Mouse (Mus musculus) embryonic facial prominence, embryonic 10.5 days (tissue): ENCODE results near the gene Ppdpf. TPM values are rescaled to one million over a fixed set of nuclear protein-coding genes. Genes with fewer than 3 reads are reported as not detected.

Experiments
- DNase-seq: peaks from one replicate; pipeline ENCODE4 v3.0.0-alpha.2; 2017; ENCODE audit warnings: low spot score
- H3K27ac ChIP-seq: fragments of 300-500 bp; sonication (generic); replicated peaks from 2 replicates; pipeline ENCODE4 v1.5.1; 2016; ENCODE audit warnings: mild to moderate bottlenecking
- H3K27me3 ChIP-seq: fragments of 300-500 bp; sonication (generic); replicated peaks from 2 replicates; pipeline ENCODE4 v1.6.1; 2016; ENCODE audit warnings: low read depth, mild to moderate bottlenecking; ENCODE audit not compliant: poor library complexity, severe bottlenecking
- H3K36me3 ChIP-seq: fragments of 300-500 bp; sonication (generic); replicated peaks from 2 replicates; pipeline ENCODE4 v1.6.1; 2016; ENCODE audit warnings: mild to moderate bottlenecking, moderate library complexity
- H3K4me1 ChIP-seq: fragments of 300-500 bp; sonication (generic); 2 replicates; pipeline ENCODE4 v1.6.1; 2016
- H3K4me3 ChIP-seq: fragments of 300-500 bp; sonication (generic); 2 replicates; pipeline ENCODE4 v1.5.1; 2016; ENCODE audit warnings: mild to moderate bottlenecking, moderate library complexity
- H3K9me3 ChIP-seq: fragments of 300-500 bp; sonication (generic); 2 replicates; pipeline ENCODE4 v1.6.1; 2016; ENCODE audit warnings: mild to moderate bottlenecking
- WGBS: fragments of 180-500 bp; shearing (Covaris S2); methylation state at CpG from one replicate; pipeline ENCODE4 v1.1.7; 2016; 5-methylcytosine and 5-hydroxymethylcytosine counted together
- polyA plus RNA-seq: library from polyadenylated mRNA; unstranded; fragments of >200 nt; fragmentation: Nextera tagmentation; extraction: Ambion mirVana; gene quantifications from 2 replicates; pipeline ENCODE4 v1.2.1, GENCODE M21; 2016

Ppdpf gene
- polyA plus RNA-seq, 1 experiment from 2014 or later = 375 TPM

DNA sequence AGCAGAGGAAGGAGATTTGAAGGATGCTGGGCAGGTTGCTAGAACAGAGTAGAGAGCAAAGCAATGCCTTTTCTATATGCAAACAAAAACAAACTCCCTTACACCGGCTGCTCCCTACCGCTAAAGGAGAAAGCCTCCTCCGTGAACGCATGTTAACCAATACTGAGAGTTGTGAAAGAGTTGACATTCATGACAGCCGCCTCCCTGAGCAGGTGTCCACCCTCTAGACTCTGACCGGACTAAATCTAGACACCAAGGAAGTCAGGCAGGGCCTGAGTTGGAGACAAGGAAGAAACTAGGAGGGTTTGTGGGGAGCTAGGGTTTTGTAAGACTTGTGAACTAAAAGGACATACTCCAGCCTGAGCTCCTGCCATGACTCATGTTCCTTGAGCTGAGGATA lies 15.8 kb downstream of the Ppdpf start:
- WGBS = 81% methylated on average over 6 of the region's 6 CpGs
- H3K9me3 ChIP-seq = no peaks in the 10 kb centered on the region
- DNase-seq = no peak
- H3K27ac ChIP-seq = no peak overlapping the region
- H3K27me3 ChIP-seq = 0 out of 2 replicates have a peak, but pooled peaks cover 8% of the 10 kb centered on the region
- no peak overlapping the region for H3K4me3 ChIP-seq
- H3K4me1 ChIP-seq = no peaks in the 10 kb centered on the region
- H3K36me3 ChIP-seq = no peaks in the 10 kb centered on the region

DNA sequence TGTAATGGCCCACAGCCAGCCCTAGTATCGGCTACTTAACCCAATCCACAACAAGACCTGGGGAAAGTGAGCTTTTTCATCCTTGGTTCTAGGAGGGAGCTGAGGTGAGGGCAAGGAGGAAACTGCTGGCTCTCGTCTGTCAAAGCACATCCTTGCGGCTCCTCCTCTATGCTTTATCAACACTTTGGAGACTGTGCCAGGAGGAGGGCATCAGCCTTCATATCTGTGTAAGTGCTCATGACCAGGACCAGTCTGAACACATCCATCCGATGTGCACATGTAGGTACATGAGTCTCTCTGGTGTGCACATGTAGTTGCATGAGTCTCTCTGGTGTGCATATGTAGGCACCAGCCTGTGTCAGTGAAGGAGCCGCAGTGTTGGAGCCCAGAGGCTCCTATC lies 18.6 kb downstream of the Ppdpf start:
- no peaks in the 10 kb centered on the region for H3K36me3 ChIP-seq
- 87% methylated on average over 5 of the region's 5 CpGs for WGBS
- no peaks in the 10 kb centered on the region for H3K9me3 ChIP-seq
- H3K27me3 ChIP-seq = peaks cover 28% of the 10 kb centered on the region
- no peak overlapping the region for H3K4me3 ChIP-seq
- no peak for DNase-seq
- no peak overlapping the region for H3K27ac ChIP-seq
- no peaks in the 10 kb centered on the region for H3K4me1 ChIP-seq

GRCm38 (mm10) chr2:181206118-181206517 lies 19.1 kb downstream of the Ppdpf start:
- peaks cover 33% of the 10 kb centered on the region for H3K27me3 ChIP-seq
- no peaks in the 10 kb centered on the region for H3K9me3 ChIP-seq
- H3K4me1 ChIP-seq = no peaks in the 10 kb centered on the region
- no peak overlapping the region for H3K4me3 ChIP-seq
- no peaks in the 10 kb centered on the region for H3K36me3 ChIP-seq
- no peak overlapping the region for H3K27ac ChIP-seq
- DNase-seq = no peak
- WGBS = 83% methylated on average over 9 of the region's 9 CpGs

- DNase-seq = peak; percentile 32
- Histone ChIP-seq H3K4me3 (peak overlapping the region; percentile 55), H3K4me1 (peaks cover 16% of the 10 kb centered on the region), H3K27ac (no peak overlapping the region; the same call in 1 of the 2 replicates), H3K9me3 (no peaks in the 10 kb centered on the region), H3K36me3 (no peaks in the 10 kb centered on the region), H3K27me3 (peaks cover 70% of the 10 kb centered on the region)
- 2% methylated on average over 34 of the region's 34 CpGs for WGBS
These were observed 25.5 kb downstream of the Ppdpf start for GRCm38 (mm10) chr2:181212389-181213020.

- H3K27me3 ChIP-seq = peaks cover 70% of the 10 kb centered on the region
These were observed 26.0 kb downstream of the Ppdpf start, which contains the start of gene Srms for GRCm38 (mm10) chr2:181213021-181213445. Gene Srms, minus strand, starts transcription at chr2:181213185.

GRCm38 (mm10) chr2:181216037-181216436 lies 29.0 kb downstream of the Ppdpf start:
- Histone ChIP-seq H3K4me1 (peaks cover 36% of the 10 kb centered on the region), H3K27ac (no peak overlapping the region), H3K36me3 (no peaks in the 10 kb centered on the region), H3K4me3 (no peak overlapping the region), H3K9me3 (no peaks in the 10 kb centered on the region), H3K27me3 (peaks cover 50% of the 10 kb centered on the region)
- no peak for DNase-seq
- 91% methylated on average over 6 of the region's 6 CpGs for WGBS

More at GRCm38 (mm10) chr2:181213021-181213445, 26.0 kb downstream of the Ppdpf start, which contains the start of gene Srms:
- Histone ChIP-seq H3K36me3 (no peaks in the 10 kb centered on the region), H3K4me1 (peaks cover 16% of the 10 kb centered on the region), H3K9me3 (no peaks in the 10 kb centered on the region), H3K27ac (no peak within 1 kb of the TSS; the same call in 1 of the 2 replicates), H3K4me3 (peak within 1 kb of the TSS; percentile 55)
- peak; percentile 63 for DNase-seq
- WGBS = 1% methylated on average over 17 of the region's 17 CpGs

DNA sequence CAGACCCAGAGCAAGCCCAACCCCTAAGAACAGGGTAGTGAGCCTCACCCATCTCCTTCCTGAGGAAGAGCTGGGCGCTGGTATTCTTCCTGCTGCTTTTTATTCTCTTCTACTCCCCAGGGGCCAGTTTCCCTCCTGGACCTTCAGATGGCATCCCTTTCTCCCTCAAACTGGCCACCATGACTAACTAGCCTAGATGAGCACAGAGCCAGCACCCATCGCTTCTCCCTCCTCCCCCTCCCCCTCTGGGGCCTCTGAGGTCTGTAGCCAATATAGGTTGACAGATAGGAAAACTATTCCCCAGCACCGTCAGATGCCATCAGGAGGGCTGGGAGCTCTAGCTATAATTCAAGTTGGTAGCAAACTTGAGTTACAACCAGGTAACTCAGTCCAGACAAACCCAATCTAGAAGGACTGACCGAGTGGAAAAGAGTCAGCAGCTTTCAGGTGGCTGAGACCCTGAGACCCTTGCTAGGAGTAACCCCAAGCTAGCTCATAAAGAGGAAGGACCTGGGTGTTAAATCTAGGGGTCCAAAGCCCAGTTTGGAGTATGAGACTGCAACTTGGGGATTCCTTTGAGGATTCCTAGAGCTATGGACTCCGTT lies 31.9 kb downstream of the Ppdpf start:
- Histone ChIP-seq H3K9me3 (no peaks in the 10 kb centered on the region), H3K27ac (0 out of 2 replicates have a peak overlapping the region, but pooled peaks have one; percentile 40), H3K27me3 (peaks cover 21% of the 10 kb centered on the region), H3K4me3 (0 out of 2 replicates have a peak overlapping the region, but pooled peaks have one; percentile 55), H3K4me1 (peaks cover 23% of the 10 kb centered on the region), H3K36me3 (no peaks in the 10 kb centered on the region)
- no peak for DNase-seq
- 59% methylated on average over 5 of the region's 5 CpGs for WGBS

- peak within 1 kb of the TSS; percentile 40 for H3K27ac ChIP-seq
These were observed 32.6 kb downstream of the Ppdpf start, which contains the start of gene Fndc11 for GRCm38 (mm10) chr2:181219538-181220216. Gene Fndc11, plus strand, starts transcription at chr2:181220013.

DNA sequence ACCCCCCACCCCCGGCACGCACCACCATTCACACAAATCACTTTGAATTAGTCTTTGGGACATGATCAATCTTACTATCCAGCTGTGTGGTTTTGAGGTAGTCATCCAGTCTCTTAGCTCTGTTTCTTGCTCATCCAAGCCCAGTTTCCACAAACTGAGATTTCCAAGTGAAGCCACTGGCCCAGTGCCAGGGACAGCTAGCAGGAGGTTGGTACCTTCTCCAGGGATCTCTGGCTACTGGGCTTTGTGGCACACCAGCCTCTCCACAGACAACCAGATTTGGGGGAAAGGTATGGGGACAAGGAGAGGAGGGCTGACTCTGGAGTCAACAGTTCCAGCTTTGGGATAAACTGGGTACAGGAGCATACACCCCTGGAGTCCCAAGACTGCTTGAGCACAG lies 33.3 kb downstream of the Ppdpf start:
- Histone ChIP-seq H3K36me3 (no peaks in the 10 kb centered on the region), H3K4me3 (peak overlapping the region; percentile 55), H3K4me1 (peaks cover 23% of the 10 kb centered on the region), H3K9me3 (no peaks in the 10 kb centered on the region), H3K27me3 (peaks cover 8% of the 10 kb centered on the region), H3K27ac (peak overlapping the region; percentile 40)
- DNase-seq = no peak
- WGBS = 57% methylated on average over 2 of the region's 2 CpGs

More at GRCm38 (mm10) chr2:181219538-181220216, 32.6 kb downstream of the Ppdpf start, which contains the start of gene Fndc11:
- Histone ChIP-seq H3K4me1 (peaks cover 23% of the 10 kb centered on the region), H3K27me3 (peaks cover 14% of the 10 kb centered on the region), H3K9me3 (no peaks in the 10 kb centered on the region), H3K4me3 (peak within 1 kb of the TSS; percentile 55), H3K36me3 (no peaks in the 10 kb centered on the region)
- peak; percentile 88 for DNase-seq
- WGBS = 3% methylated on average over 25 of the region's 25 CpGs

DNA sequence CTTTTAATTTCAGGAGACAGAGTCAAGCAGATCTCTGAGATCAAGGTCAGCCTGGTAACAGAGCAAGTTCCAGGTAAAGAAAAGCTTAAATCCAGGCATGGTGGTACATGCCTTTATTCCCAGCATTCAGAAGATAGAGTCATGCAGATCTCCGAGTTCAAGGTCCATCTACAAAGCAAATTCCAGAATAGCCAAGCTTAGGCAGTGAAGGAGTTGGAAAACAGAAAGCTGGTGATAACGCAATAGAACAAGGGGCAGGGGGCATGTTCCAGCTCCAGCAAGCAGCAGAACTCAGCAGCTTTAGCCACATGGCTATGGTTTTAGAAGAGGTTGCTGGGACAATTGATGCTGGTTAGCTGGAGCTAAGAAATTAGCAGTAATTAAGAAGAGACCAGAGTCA lies 37.9 kb downstream of the Ppdpf start:
- no peak for DNase-seq
- 85% methylated on average over 2 of the region's 2 CpGs for WGBS
- Histone ChIP-seq H3K4me3 (no peak overlapping the region), H3K36me3 (no peaks in the 10 kb centered on the region; the same call in 1 of the 2 replicates), H3K9me3 (no peaks in the 10 kb centered on the region), H3K27me3 (no peaks in the 10 kb centered on the region; the same call in 1 of the 2 replicates), H3K27ac (no peak overlapping the region), H3K4me1 (peaks cover 26% of the 10 kb centered on the region)

DNA sequence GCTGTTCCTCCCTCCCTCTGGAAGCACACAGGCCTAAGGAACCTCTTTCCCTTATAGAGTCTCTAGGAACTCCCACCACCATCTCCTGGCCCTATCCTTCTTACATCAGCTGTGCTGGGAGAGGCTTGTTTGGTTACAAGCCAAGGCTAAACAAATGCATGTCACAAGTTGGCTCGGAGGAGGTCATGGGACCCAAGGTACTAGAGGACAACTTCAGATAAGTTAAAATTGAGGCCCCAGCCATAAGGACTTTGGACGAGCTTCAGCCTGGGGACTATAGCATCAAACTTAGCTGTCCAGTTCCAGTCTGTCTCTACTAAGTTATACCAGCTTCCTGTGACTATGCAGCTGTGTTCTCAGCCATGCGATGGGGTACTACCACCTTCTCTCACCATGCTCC lies 40.1 kb downstream of the Ppdpf start:
- H3K27me3 ChIP-seq = no peaks in the 10 kb centered on the region
- peaks cover 14% of the 10 kb centered on the region for H3K4me1 ChIP-seq
- no peaks in the 10 kb centered on the region for H3K9me3 ChIP-seq
- 88% methylated on average over 3 of the region's 3 CpGs for WGBS
- no peaks in the 10 kb centered on the region; the same call in 1 of the 2 replicates for H3K36me3 ChIP-seq
- DNase-seq = no peak
- H3K4me3 ChIP-seq = no peak overlapping the region
- no peak overlapping the region for H3K27ac ChIP-seq

- Histone ChIP-seq H3K4me1 (peaks cover 14% of the 10 kb centered on the region), H3K36me3 (no peaks in the 10 kb centered on the region; the same call in 1 of the 2 replicates), H3K27me3 (no peaks in the 10 kb centered on the region), H3K4me3 (no peak overlapping the region), H3K9me3 (no peaks in the 10 kb centered on the region), H3K27ac (peak overlapping the region; percentile 48; the same call in 1 of the 2 replicates)
- DNase-seq = no peak
- 73% methylated on average over 1 of the region's 1 CpGs for WGBS
These were observed 41.3 kb downstream of the Ppdpf start for GRCm38 (mm10) chr2:181228335-181228734.
